Mouse (Mus musculus): ENCODE data around the gene Gnb4.

DNA sequence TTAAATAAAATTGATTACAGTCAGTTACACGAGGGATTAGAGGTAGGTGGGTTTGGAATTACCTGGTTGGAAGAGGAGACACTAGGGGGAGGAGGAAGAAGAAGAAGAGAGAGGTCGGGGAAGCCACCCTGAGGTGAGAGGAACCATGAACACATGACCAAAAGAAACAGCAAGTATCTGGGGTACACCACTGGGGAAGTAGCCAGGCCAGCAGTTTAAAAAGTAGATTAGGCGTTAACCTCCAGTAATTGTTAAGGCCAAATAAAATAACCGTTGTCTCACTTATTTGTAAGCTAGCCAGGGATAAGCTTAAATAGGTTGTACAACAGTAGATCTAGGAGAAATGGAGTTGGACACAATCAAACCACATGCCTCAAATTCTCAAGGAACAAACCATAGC lies 32.9 kb upstream of the Gnb4 start:
- TF ChIP-seq POLR2A (IDR thresholded peaks at IDR 0.05; ENCODE audit: extremely low read depth, insufficient read depth, low read length) = no peak
- no peak for TF ChIP-seq CTCF (IDR thresholded peaks at IDR 0.05; ENCODE audit: low read depth, low read length)

All from liver, adult 2 months (tissue).